Mouse (Mus musculus): ENCODE measurements at regions not wholly inside any gene's neighbourhood (a gene's known extent, or its start where the extent isn't known, plus 50 kb on each side); places are given as distances from the start of the nearest gene placed in this dataset.

GRCm38 (mm10) chr3:38201861-38202656, 282.6 kb downstream of the Ankrd50 start:
- DNase-seq: peak; percentile 39

- DNase-seq: no peak
These were observed 290.6 kb downstream of the Ankrd50 start for GRCm38 (mm10) chr3:38194001-38194400.

- DNase-seq: no peak
These were observed 297.2 kb downstream of the Ankrd50 start for GRCm38 (mm10) chr3:38187406-38187896.

- no peak for DNase-seq
These were observed 298.1 kb downstream of the Ankrd50 start for GRCm38 (mm10) chr3:38186503-38186902.

GRCm38 (mm10) chr3:38178295-38178694, 306.3 kb downstream of the Ankrd50 start:
- DNase-seq: no peak

GRCm38 (mm10) chr3:38175946-38176345, 308.7 kb downstream of the Ankrd50 start:
- DNase-seq: no peak

GRCm38 (mm10) chr3:38174735-38175280, 309.8 kb downstream of the Ankrd50 start:
- DNase-seq: no peak

GRCm38 (mm10) chr3:38152408-38152807, 332.2 kb downstream of the Ankrd50 start:
- DNase-seq: no peak

GRCm38 (mm10) chr3:38151821-38152220, 332.8 kb downstream of the Ankrd50 start:
- DNase-seq: no peak

- no peak for DNase-seq
These were observed 338.0 kb downstream of the Ankrd50 start for GRCm38 (mm10) chr3:38146663-38147062.

GRCm38 (mm10) chr3:38145444-38145843, 339.2 kb downstream of the Ankrd50 start:
- no peak for DNase-seq

- no peak for DNase-seq
These were observed 340.0 kb downstream of the Ankrd50 start for GRCm38 (mm10) chr3:38144650-38145049.

GRCm38 (mm10) chr3:38143147-38143883, 341.3 kb downstream of the Ankrd50 start:
- DNase-seq: peak; percentile 31

- DNase-seq: no peak
These were observed 345.3 kb downstream of the Ankrd50 start for GRCm38 (mm10) chr3:38139387-38139786.

GRCm38 (mm10) chr3:38138014-38138413, 346.6 kb downstream of the Ankrd50 start:
- no peak for DNase-seq

- DNase-seq: no peak
These were observed 348.8 kb downstream of the Ankrd50 start for GRCm38 (mm10) chr3:38135808-38136214.

GRCm38 (mm10) chr3:38134425-38134824, 350.2 kb downstream of the Ankrd50 start:
- no peak for DNase-seq

GRCm38 (mm10) chr3:38131887-38132220, 352.8 kb downstream of the Ankrd50 start:
- DNase-seq: no peak

- DNase-seq: peak; percentile 15
These were observed 353.3 kb downstream of the Ankrd50 start for GRCm38 (mm10) chr3:38131176-38131886.

- DNase-seq: no peak
These were observed 354.6 kb downstream of the Ankrd50 start for GRCm38 (mm10) chr3:38130088-38130487.

GRCm38 (mm10) chr3:38129167-38129500, 355.5 kb downstream of the Ankrd50 start:
- DNase-seq: no peak

- DNase-seq: no peak
These were observed 356.0 kb downstream of the Ankrd50 start for GRCm38 (mm10) chr3:38128486-38129166.

Data from liver (tissue).